Mouse (Mus musculus) C2C12 (cell line): Measurements from ENCODE around the gene Ppara.

Experiments
- CEBPB ChIP-seq: IDR thresholded peaks from one replicate; pipeline ENCODE4 v1.6.1; 2011; ENCODE audit warnings: low read depth, mild to moderate bottlenecking, control low read depth, moderate library complexity
- CTCF ChIP-seq: IDR thresholded peaks from one replicate; pipeline ENCODE4 v1.5.1; 2011; ENCODE audit not compliant: control insufficient read depth, insufficient read depth, insufficient read length
- MYOD1 ChIP-seq: IDR thresholded peaks from one replicate; pipeline ENCODE4 v1.6.1; 2011; ENCODE audit warnings: low read depth; ENCODE audit not compliant: control insufficient read depth, insufficient read length
- USF1 ChIP-seq: IDR thresholded peaks from one replicate; pipeline ENCODE4 v1.6.1; 2011; ENCODE audit warnings: low read depth, mild to moderate bottlenecking, control low read depth, moderate library complexity

DNA sequence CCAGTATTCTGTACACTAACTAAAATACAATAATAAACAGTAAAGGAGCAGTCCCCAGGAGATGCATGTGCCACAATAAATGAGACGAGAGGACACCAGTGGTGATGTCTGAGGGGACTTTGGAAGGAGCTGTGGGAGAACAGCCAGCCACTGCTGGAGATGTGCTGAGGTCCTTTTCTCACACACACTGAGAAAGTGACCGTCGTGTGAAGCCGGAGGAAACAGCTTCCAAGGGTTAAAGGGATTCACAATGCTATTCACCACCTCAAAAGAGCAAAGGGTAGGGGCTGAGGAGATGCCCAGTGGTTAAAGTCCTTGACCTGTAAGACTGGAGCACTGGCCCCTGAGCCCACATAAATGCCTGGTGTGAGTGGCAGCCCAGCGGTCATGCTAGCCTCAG lies 15.3 kb downstream of the Ppara start:
- TF ChIP-seq CTCF (no peak), CEBPB (no peak), MYOD1 (no peak), USF1 (no peak)
